Mouse (Mus musculus): Measurements from ENCODE around the gene Dop1a. TPM values are rescaled to one million over a fixed set of nuclear protein-coding genes. Genes with fewer than 3 reads are reported as not detected.

The Dop1a gene
- polyA plus RNA-seq, 1 experiment from 2014 or later, result 18.5 TPM

GRCm38 (mm10) chr9:86522335-86522734 is 55.4 kb downstream of the Dop1a start:
- Histone ChIP-seq H3K9me3 (ENCODE audit: control insufficient read depth, low read length) (no peaks in the 10 kb centered on the region), H3K9ac (ENCODE audit: low read depth, low read length) (no peak overlapping the region), H3K27ac (ENCODE audit: low read depth, low read length) (no peak overlapping the region), H3K4me1 (ENCODE audit: control insufficient read depth, insufficient read depth, low read length) (no peaks in the 10 kb centered on the region), H3K27me3 (ENCODE audit: control insufficient read depth, insufficient read depth, low read length) (no peaks in the 10 kb centered on the region), H3K4me3 (ENCODE audit: low read length) (no peak overlapping the region), H3K4me2 (replicated peaks; ENCODE audit: low read depth, low read length) (no peak overlapping the region), H3K36me3 (ENCODE audit: control insufficient read depth, insufficient read depth, low read length) (peaks cover 21% of the 10 kb centered on the region)
- ATAC-seq (ENCODE audit: low FRiP score, low TSS enrichment), result no peak

- 61% methylated on average over 2 of the region's 2 CpGs for WGBS
- no peak overlapping the region for H3K4me3 ChIP-seq (ENCODE audit: low read length)
Observed at GRCm38 (mm10) chr9:86525600-86525999, 58.6 kb downstream of the Dop1a start.

GRCm38 (mm10) chr9:86534071-86534470 is 67.1 kb downstream of the Dop1a start:
- Histone ChIP-seq H3K4me2 (replicated peaks; ENCODE audit: low read depth, low read length) (no peak overlapping the region), H3K4me1 (ENCODE audit: control insufficient read depth, insufficient read depth, low read length) (no peaks in the 10 kb centered on the region), H3K27me3 (ENCODE audit: control insufficient read depth, insufficient read depth, low read length) (no peaks in the 10 kb centered on the region), H3K4me3 (ENCODE audit: low read length) (no peak overlapping the region), H3K9ac (ENCODE audit: low read depth, low read length) (no peak overlapping the region), H3K36me3 (ENCODE audit: control insufficient read depth, insufficient read depth, low read length) (peaks cover 23% of the 10 kb centered on the region), H3K27ac (ENCODE audit: low read depth, low read length) (no peak overlapping the region), H3K9me3 (ENCODE audit: control insufficient read depth, low read length) (no peaks in the 10 kb centered on the region)
- no peak for ATAC-seq (ENCODE audit: low FRiP score, low TSS enrichment)
- 87% methylated on average over 5 of the region's 5 CpGs for WGBS

More at GRCm38 (mm10) chr9:86525600-86525999, 58.6 kb downstream of the Dop1a start:
- Histone ChIP-seq H3K27me3 (ENCODE audit: control insufficient read depth, insufficient read depth, low read length) (no peaks in the 10 kb centered on the region), H3K9me3 (ENCODE audit: control insufficient read depth, low read length) (no peaks in the 10 kb centered on the region), H3K4me2 (replicated peaks; ENCODE audit: low read depth, low read length) (no peak overlapping the region), H3K27ac (ENCODE audit: low read depth, low read length) (no peak overlapping the region), H3K9ac (ENCODE audit: low read depth, low read length) (no peak overlapping the region), H3K4me1 (ENCODE audit: control insufficient read depth, insufficient read depth, low read length) (no peaks in the 10 kb centered on the region), H3K36me3 (ENCODE audit: control insufficient read depth, insufficient read depth, low read length) (peaks cover 18% of the 10 kb centered on the region)
- no peak for ATAC-seq (ENCODE audit: low FRiP score, low TSS enrichment)

GRCm38 (mm10) chr9:86543451-86543850 is 76.5 kb downstream of the Dop1a start:
- peaks cover 20% of the 10 kb centered on the region; the same call in 1 of the 2 replicates for H3K36me3 ChIP-seq (ENCODE audit: control insufficient read depth, insufficient read depth, low read length)
- ATAC-seq (ENCODE audit: low FRiP score, low TSS enrichment), result no peak
- WGBS, result 96% methylated on average over 3 of the region's 3 CpGs

GRCm38 (mm10) chr9:86544559-86544958 is 77.6 kb downstream of the Dop1a start:
- H3K36me3 ChIP-seq (ENCODE audit: control insufficient read depth, insufficient read depth, low read length), result peaks cover 28% of the 10 kb centered on the region; the same call in 1 of the 2 replicates
- no peak for ATAC-seq (ENCODE audit: low FRiP score, low TSS enrichment)
- WGBS, result 91% methylated on average over 1 of the region's 1 CpGs

More at GRCm38 (mm10) chr9:86543451-86543850, 76.5 kb downstream of the Dop1a start:
- H3K9me3 ChIP-seq (ENCODE audit: control insufficient read depth, low read length), result no peaks in the 10 kb centered on the region
- H3K27me3 ChIP-seq (ENCODE audit: control insufficient read depth, insufficient read depth, low read length), result no peaks in the 10 kb centered on the region
- no peak overlapping the region for H3K9ac ChIP-seq (ENCODE audit: low read depth, low read length)
- H3K4me3 ChIP-seq (ENCODE audit: low read length), result no peak overlapping the region
- no peaks in the 10 kb centered on the region for H3K4me1 ChIP-seq (ENCODE audit: control insufficient read depth, insufficient read depth, low read length)
- no peak overlapping the region for H3K27ac ChIP-seq (ENCODE audit: low read depth, low read length)
- no peak overlapping the region for H3K4me2 ChIP-seq (replicated peaks; ENCODE audit: low read depth, low read length)

GRCm38 (mm10) chr9:86549637-86550162 is 82.7 kb downstream of the Dop1a start:
- no peak for ATAC-seq (ENCODE audit: low FRiP score, low TSS enrichment)
- H3K4me1 ChIP-seq (ENCODE audit: control insufficient read depth, insufficient read depth, low read length), result no peaks in the 10 kb centered on the region
- H3K27me3 ChIP-seq (ENCODE audit: control insufficient read depth, insufficient read depth, low read length), result no peaks in the 10 kb centered on the region
- H3K9me3 ChIP-seq (ENCODE audit: control insufficient read depth, low read length), result no peaks in the 10 kb centered on the region
- peaks cover 42% of the 10 kb centered on the region for H3K36me3 ChIP-seq (ENCODE audit: control insufficient read depth, insufficient read depth, low read length)
- no peak overlapping the region for H3K27ac ChIP-seq (ENCODE audit: low read depth, low read length)
- H3K4me3 ChIP-seq (ENCODE audit: low read length), result no peak overlapping the region
- H3K9ac ChIP-seq (ENCODE audit: low read depth, low read length), result no peak overlapping the region
- 80% methylated on average over 5 of the region's 5 CpGs for WGBS
- H3K4me2 ChIP-seq (replicated peaks; ENCODE audit: low read depth, low read length), result no peak overlapping the region

More at GRCm38 (mm10) chr9:86544559-86544958, 77.6 kb downstream of the Dop1a start:
- Histone ChIP-seq H3K4me1 (ENCODE audit: control insufficient read depth, insufficient read depth, low read length) (no peaks in the 10 kb centered on the region), H3K9ac (ENCODE audit: low read depth, low read length) (no peak overlapping the region), H3K27ac (ENCODE audit: low read depth, low read length) (no peak overlapping the region), H3K27me3 (ENCODE audit: control insufficient read depth, insufficient read depth, low read length) (no peaks in the 10 kb centered on the region), H3K9me3 (ENCODE audit: control insufficient read depth, low read length) (no peaks in the 10 kb centered on the region), H3K4me2 (replicated peaks; ENCODE audit: low read depth, low read length) (no peak overlapping the region), H3K4me3 (ENCODE audit: low read length) (no peak overlapping the region)

GRCm38 (mm10) chr9:86550717-86551116 is 83.8 kb downstream of the Dop1a start:
- Histone ChIP-seq H3K36me3 (ENCODE audit: control insufficient read depth, insufficient read depth, low read length) (peaks cover 47% of the 10 kb centered on the region), H3K27ac (ENCODE audit: low read depth, low read length) (no peak overlapping the region), H3K4me3 (ENCODE audit: low read length) (no peak overlapping the region), H3K4me1 (ENCODE audit: control insufficient read depth, insufficient read depth, low read length) (no peaks in the 10 kb centered on the region), H3K9me3 (ENCODE audit: control insufficient read depth, low read length) (no peaks in the 10 kb centered on the region), H3K27me3 (ENCODE audit: control insufficient read depth, insufficient read depth, low read length) (no peaks in the 10 kb centered on the region), H3K9ac (ENCODE audit: low read depth, low read length) (no peak overlapping the region), H3K4me2 (replicated peaks; ENCODE audit: low read depth, low read length) (no peak overlapping the region)
- ATAC-seq (ENCODE audit: low FRiP score, low TSS enrichment), result no peak
- 89% methylated on average over 3 of the region's 3 CpGs for WGBS

- H3K27me3 ChIP-seq (ENCODE audit: control insufficient read depth, insufficient read depth, low read length), result no peaks in the 10 kb centered on the region
- no peaks in the 10 kb centered on the region for H3K9me3 ChIP-seq (ENCODE audit: control insufficient read depth, low read length)
- no peak for ATAC-seq (ENCODE audit: low FRiP score, low TSS enrichment)
- H3K36me3 ChIP-seq (ENCODE audit: control insufficient read depth, insufficient read depth, low read length), result peaks cover 65% of the 10 kb centered on the region
- 92% methylated on average over 9 of the region's 9 CpGs for WGBS
- H3K9ac ChIP-seq (ENCODE audit: low read depth, low read length), result no peak overlapping the region
- no peak overlapping the region for H3K4me2 ChIP-seq (replicated peaks; ENCODE audit: low read depth, low read length)
- H3K27ac ChIP-seq (ENCODE audit: low read depth, low read length), result no peak overlapping the region
- no peak overlapping the region for H3K4me3 ChIP-seq (ENCODE audit: low read length)
- no peaks in the 10 kb centered on the region for H3K4me1 ChIP-seq (ENCODE audit: control insufficient read depth, insufficient read depth, low read length)
Observed at GRCm38 (mm10) chr9:86553886-86554285, 86.9 kb downstream of the Dop1a start.

GRCm38 (mm10) chr9:86554641-86555040 is 87.7 kb downstream of the Dop1a start:
- no peaks in the 10 kb centered on the region for H3K4me1 ChIP-seq (ENCODE audit: control insufficient read depth, insufficient read depth, low read length)
- H3K4me2 ChIP-seq (replicated peaks; ENCODE audit: low read depth, low read length), result no peak overlapping the region
- no peaks in the 10 kb centered on the region for H3K9me3 ChIP-seq (ENCODE audit: control insufficient read depth, low read length)
- H3K4me3 ChIP-seq (ENCODE audit: low read length), result no peak overlapping the region
- H3K27me3 ChIP-seq (ENCODE audit: control insufficient read depth, insufficient read depth, low read length), result no peaks in the 10 kb centered on the region
- WGBS, result 92% methylated on average over 4 of the region's 4 CpGs
- H3K9ac ChIP-seq (ENCODE audit: low read depth, low read length), result no peak overlapping the region
- H3K27ac ChIP-seq (ENCODE audit: low read depth, low read length), result no peak overlapping the region
- no peak for ATAC-seq (ENCODE audit: low FRiP score, low TSS enrichment)
- peaks cover 68% of the 10 kb centered on the region for H3K36me3 ChIP-seq (ENCODE audit: control insufficient read depth, insufficient read depth, low read length)
